Mouse (Mus musculus): ENCODE measurements around the gene 1110032A03Rik. TPM values are rescaled to one million over a fixed set of nuclear protein-coding genes. Genes with fewer than 3 reads are reported as not detected.
A peak's percentile ranks its signal among the peaks of the same experiment; 100 is the strongest.

The 1110032A03Rik gene
- total and polyA plus RNA-seq, 3 experiments, result 7.1 to 12.8 TPM; not detected in 1

- Histone ChIP-seq H3K4me1 (ENCODE audit: control insufficient read depth in 1 of 2, insufficient read depth in 2 of 2, low read length in 2 of 2) (no peaks in the 10 kb centered on the region), H3K4me3 (ENCODE audit: control insufficient read depth in 1 of 2, insufficient read depth in 1 of 2, low read depth in 2 of 2, low read length in 2 of 2) (no peak overlapping the region), H3K79me2 (ENCODE audit: control insufficient read depth, insufficient read depth, low read length, poor library complexity) (no peaks in the 10 kb centered on the region), H3K36me3 (ENCODE audit: control insufficient read depth in 1 of 2, insufficient read depth in 2 of 2, low read length in 2 of 2) (peaks cover 0 to 6% of the 10 kb centered on the region in 2 experiments; a peak in 2 of 4 replicates), H3K9ac (ENCODE audit: control insufficient read depth, low read depth, low read length, poor library complexity, severe bottlenecking) (no peak overlapping the region), H3K9me3 (replicated peaks; ENCODE audit: insufficient read depth, low read length) (no peaks in the 10 kb centered on the region), H3K27me3 (ENCODE audit: control insufficient read depth in 1 of 2, insufficient read depth in 2 of 2, low read length in 2 of 2) (no peaks in the 10 kb centered on the region), H3K27ac (ENCODE audit: control insufficient read depth, low read depth, low read length) (no peak overlapping the region)
- no peak for TF ChIP-seq CHD1 (IDR thresholded peaks at IDR 0.05; ENCODE audit: low read depth, low read length)
- TF ChIP-seq CTCF (IDR thresholded peaks at IDR 0.05 in 2 of 3, conservative IDR thresholded peaks at IDR 0.05 in 1 of 3; ENCODE audit: control insufficient read depth in 1 of 3, insufficient read depth in 1 of 3, low read depth in 2 of 3, low read length in 3 of 3, poor library complexity in 1 of 3, severe bottlenecking in 1 of 3), result peak; percentile 68 to 74 (median 69)
- TF ChIP-seq RAD21 (IDR thresholded peaks at IDR 0.05; ENCODE audit: low read depth, low read length), result peak; percentile 66
- TF ChIP-seq MAFK (IDR thresholded peaks at IDR 0.05; ENCODE audit: borderline replicate concordance, low read depth, low read length), result no peak
- TF ChIP-seq USF2 (IDR thresholded peaks at IDR 0.05; ENCODE audit: borderline replicate concordance in 1 of 2, insufficient read depth in 1 of 2, low read depth in 1 of 2, low read length in 2 of 2), result no peak
- TF ChIP-seq JUND (IDR thresholded peaks at IDR 0.05; ENCODE audit: low read depth, low read length), result no peak
- no peak for TF ChIP-seq ETS1 (IDR thresholded peaks at IDR 0.05; ENCODE audit: low read depth, low read length)
- TF ChIP-seq RCOR1 (IDR thresholded peaks at IDR 0.05; ENCODE audit: low read depth, low read length), result no peak
- peak; percentile 35 for TF ChIP-seq ZC3H11A (IDR thresholded peaks at IDR 0.05; ENCODE audit: low read depth, low read length)
- TF ChIP-seq POLR2A (IDR thresholded peaks at IDR 0.05; ENCODE audit: control insufficient read depth in 1 of 2, insufficient read depth in 1 of 2, low read depth in 1 of 2, low read length in 2 of 2, poor library complexity in 1 of 2), result no peak
- TF ChIP-seq TCF12 (IDR thresholded peaks at IDR 0.05; ENCODE audit: low read depth, low read length), result no peak
- no peak for TF ChIP-seq NELFE (IDR thresholded peaks at IDR 0.05; ENCODE audit: low read depth, low read length)
- no peak for TF ChIP-seq SIN3A (IDR thresholded peaks at IDR 0.05; ENCODE audit: low read length)
- TF ChIP-seq SMC3 (IDR thresholded peaks at IDR 0.05; ENCODE audit: low read depth, low read length), result peak; percentile 62
- 0 out of 2 replicates have a peak, but pooled peaks have one; percentile 56 for TF ChIP-seq MYC (IDR thresholded peaks at IDR 0.05; ENCODE audit: low read depth, low read length)
- TF ChIP-seq UBTF (IDR thresholded peaks at IDR 0.05; ENCODE audit: borderline replicate concordance, insufficient read depth, low read depth, low read length), result no peak
- DNase-seq (ENCODE audit: low read depth, low spot score), result peak; percentile 74
Measured at GRCm38 (mm10) chr9:50800985-50801384, 25.7 kb upstream of the 1110032A03Rik start.

- DNase-seq (ENCODE audit: low read depth, low spot score), result no peak
- no peaks in the 10 kb centered on the region for H3K79me2 ChIP-seq (ENCODE audit: control insufficient read depth, insufficient read depth, low read length, poor library complexity)
- no peaks in the 10 kb centered on the region for H3K27me3 ChIP-seq (ENCODE audit: control insufficient read depth in 1 of 2, insufficient read depth in 2 of 2, low read length in 2 of 2)
- no peaks in the 10 kb centered on the region for H3K9me3 ChIP-seq (replicated peaks; ENCODE audit: insufficient read depth, low read length)
- no peak overlapping the region for H3K9ac ChIP-seq (ENCODE audit: control insufficient read depth, low read depth, low read length, poor library complexity, severe bottlenecking)
- no peak overlapping the region for H3K27ac ChIP-seq (ENCODE audit: control insufficient read depth, low read depth, low read length)
- TF ChIP-seq UBTF (IDR thresholded peaks at IDR 0.05; ENCODE audit: borderline replicate concordance, insufficient read depth, low read depth, low read length) (no peak), JUND (IDR thresholded peaks at IDR 0.05; ENCODE audit: low read depth, low read length) (no peak), GABPA (IDR thresholded peaks at IDR 0.05; ENCODE audit: low read depth, low read length) (no peak), TCF12 (IDR thresholded peaks at IDR 0.05; ENCODE audit: low read depth, low read length) (no peak), MYC (IDR thresholded peaks at IDR 0.05; ENCODE audit: low read depth, low read length) (no peak), BHLHE40 (IDR thresholded peaks at IDR 0.05; ENCODE audit: borderline replicate concordance, low read depth, low read length) (no peak), MYB (IDR thresholded peaks at IDR 0.05; ENCODE audit: low read depth, low read length) (no peak), CHD1 (IDR thresholded peaks at IDR 0.05; ENCODE audit: low read depth, low read length) (no peak), GATA1 (IDR thresholded peaks at IDR 0.05; ENCODE audit: low read depth, low read length) (no peak), SMC3 (IDR thresholded peaks at IDR 0.05; ENCODE audit: low read depth, low read length) (no peak), TAL1 (IDR thresholded peaks at IDR 0.05; ENCODE audit: low read length) (no peak), USF2 (IDR thresholded peaks at IDR 0.05; ENCODE audit: borderline replicate concordance in 1 of 2, insufficient read depth in 1 of 2, low read depth in 1 of 2, low read length in 2 of 2) (no peak)
- no peak overlapping the region for H3K4me3 ChIP-seq (ENCODE audit: control insufficient read depth in 1 of 2, insufficient read depth in 1 of 2, low read depth in 2 of 2, low read length in 2 of 2)
- no peaks in the 10 kb centered on the region for H3K4me1 ChIP-seq (ENCODE audit: control insufficient read depth in 1 of 2, insufficient read depth in 2 of 2, low read length in 2 of 2)
- peaks cover 0 to 6% of the 10 kb centered on the region in 2 experiments; a peak in 2 of 4 replicates for H3K36me3 ChIP-seq (ENCODE audit: control insufficient read depth in 1 of 2, insufficient read depth in 2 of 2, low read length in 2 of 2)
Measured at GRCm38 (mm10) chr9:50798368-50798767, 23.0 kb upstream of the 1110032A03Rik start.
